ENCODE assay signal across 10 mouse cellular contexts in the genomic region with DNA sequence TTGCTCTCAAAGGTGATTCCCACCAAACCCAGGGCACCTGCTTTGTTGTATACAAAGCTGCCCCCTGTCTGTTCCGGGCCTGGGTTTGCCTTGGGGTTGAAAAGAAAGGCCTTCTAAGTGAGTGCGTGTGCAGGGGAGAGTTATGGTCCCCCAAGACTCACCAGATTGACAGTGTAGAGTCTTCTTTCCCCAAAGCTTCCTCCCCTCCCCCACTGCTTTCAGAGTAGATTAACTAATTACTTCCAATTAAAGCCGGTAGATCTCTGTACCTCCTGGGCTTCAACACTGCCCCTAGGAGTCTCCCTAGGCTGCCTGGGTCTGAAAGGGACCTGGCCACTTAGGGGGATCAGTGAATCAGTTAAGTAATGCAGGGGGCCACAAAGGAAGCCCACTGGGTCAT. TPM values are rescaled to one million over a fixed set of nuclear protein-coding genes. Genes with fewer than 3 reads are reported as not detected.
DNase-seq lines count a peak whose midpoint lies in the region; ATAC-seq and TF ChIP-seq lines count a peak whose summit lies in the region.
"Had no signal": no experiment of that assay in that cellular context is flagged by ENCODE, and none has a peak within 500 bp of the region (broad histone marks: within the 10 kb centered on the region; RNA-seq: fewer than 3 reads in every experiment).

No protein-coding gene starts in this region.

- no peak for TF ChIP-seq CTCF in brain, embryonic 14.5 days (IDR thresholded peaks at IDR 0.05; ENCODE audit: borderline replicate concordance, extremely low read depth, insufficient read depth, insufficient read length)
- no peak for TF ChIP-seq CTCF in thymus, adult 2 months (IDR thresholded peaks at IDR 0.05; ENCODE audit: borderline replicate concordance, control insufficient read depth, extremely low read depth, insufficient read depth, low read length, poor library complexity)

- no peaks in the 10 kb centered on the region for H3K36me3 ChIP-seq in heart, embryonic 15.5 days
- H3K36me3 ChIP-seq in hindbrain, embryonic 15.5 days, result no peaks in the 10 kb centered on the region
- H3K36me3 ChIP-seq in midbrain, embryonic 14.5 days (ENCODE audit: control insufficient read depth, insufficient read depth, low read length), result no peaks in the 10 kb centered on the region
- no peaks in the 10 kb centered on the region for H3K36me3 ChIP-seq in thymus, adult 2 months (ENCODE audit: control insufficient read depth, insufficient read depth, low read length)

- H3K27me3 ChIP-seq in heart, embryonic 15.5 days, result peaks cover 8% of the 10 kb centered on the region
- H3K27me3 ChIP-seq in hindbrain, embryonic 15.5 days, result no peaks in the 10 kb centered on the region
- H3K27me3 ChIP-seq in midbrain, embryonic 14.5 days (ENCODE audit: control insufficient read depth, insufficient read depth, low read length), result peaks cover 11% of the 10 kb centered on the region; the same call in 1 of the 2 replicates
- no peaks in the 10 kb centered on the region; the same call in 1 of the 2 replicates for H3K27me3 ChIP-seq in thymus, adult 2 months (ENCODE audit: control insufficient read depth, insufficient read depth, low read length)

- peak overlapping the region; percentile 93 for H3K27ac ChIP-seq in heart, embryonic 15.5 days
- peak overlapping the region; percentile 61 for H3K27ac ChIP-seq in hindbrain, embryonic 15.5 days (replicated peaks)
- peak overlapping the region; percentile 39; the same call in 1 of the 2 replicates for H3K27ac ChIP-seq in midbrain, embryonic 14.5 days (replicated peaks; ENCODE audit: low read depth, low read length)
- no peak overlapping the region for H3K27ac ChIP-seq in thymus, adult 2 months (ENCODE audit: control insufficient read depth, insufficient read depth, low read length)

- H3K4me1 ChIP-seq in heart, embryonic 15.5 days (replicated peaks), result peaks cover 65% of the 10 kb centered on the region
- peaks cover 43% of the 10 kb centered on the region for H3K4me1 ChIP-seq in hindbrain, embryonic 15.5 days (replicated peaks)
- peaks cover 32% of the 10 kb centered on the region for H3K4me1 ChIP-seq in midbrain, embryonic 14.5 days (ENCODE audit: control insufficient read depth, insufficient read depth, low read length)
- peaks cover 19% of the 10 kb centered on the region for H3K4me1 ChIP-seq in thymus, adult 2 months (replicated peaks; ENCODE audit: control insufficient read depth, insufficient read depth, low read length)

- ATAC-seq in heart, embryonic 15.5 days (replicated peaks; ENCODE audit: insufficient number of reproducible peaks, insufficient read depth, low FRiP score, low read depth), result no peak
- no peak for ATAC-seq in hindbrain, embryonic 15.5 days (ENCODE audit: low FRiP score, low read depth)
- no peak for ATAC-seq in midbrain, embryonic 14.5 days (ENCODE audit: low FRiP score, low TSS enrichment)

- peak overlapping the region; percentile 87 for H3K4me2 ChIP-seq in heart, embryonic 15.5 days
- peak overlapping the region; percentile 87 for H3K4me2 ChIP-seq in hindbrain, embryonic 15.5 days
- H3K4me2 ChIP-seq in midbrain, embryonic 14.5 days (ENCODE audit: low read length), result peak overlapping the region; percentile 71

- peak overlapping the region; percentile 60 for H3K9ac ChIP-seq in heart, embryonic 15.5 days
- H3K9ac ChIP-seq in hindbrain, embryonic 15.5 days, result peak overlapping the region; percentile 40; the same call in 1 of the 2 replicates
- no peak overlapping the region; the same call in 1 of the 2 replicates for H3K9ac ChIP-seq in midbrain, embryonic 14.5 days (replicated peaks; ENCODE audit: low read length)

- H3K9me3 ChIP-seq in heart, embryonic 15.5 days (replicated peaks), result no peaks in the 10 kb centered on the region
- no peaks in the 10 kb centered on the region for H3K9me3 ChIP-seq in hindbrain, embryonic 15.5 days
- H3K9me3 ChIP-seq in midbrain, embryonic 14.5 days (ENCODE audit: control insufficient read depth, low read length), result no peaks in the 10 kb centered on the region

- peak overlapping the region; percentile 43 for H3K4me3 ChIP-seq in heart, embryonic 15.5 days
- H3K4me3 ChIP-seq in hindbrain, embryonic 15.5 days, result peak overlapping the region; percentile 35; the same call in 1 of the 2 replicates
- H3K4me3 ChIP-seq in midbrain, embryonic 14.5 days (replicated peaks; ENCODE audit: low read depth, low read length), result peak overlapping the region; percentile 31
- no peak overlapping the region for H3K4me3 ChIP-seq in thymus, adult 2 months (ENCODE audit: control insufficient read depth, insufficient read depth, low read length)

- no peak for TF ChIP-seq POLR2A in brain, embryonic 14.5 days (IDR thresholded peaks at IDR 0.05; ENCODE audit: borderline replicate concordance, extremely low read depth, insufficient read depth, insufficient read length, poor library complexity, severe bottlenecking)
- TF ChIP-seq POLR2A in thymus, adult 2 months (IDR thresholded peaks at IDR 0.05; ENCODE audit: control insufficient read depth, extremely low read depth, insufficient read depth, low read length, poor library complexity), result no peak

- 42% methylated on average over 3 of the region's 3 CpGs for WGBS in heart, embryonic 15.5 days
- WGBS in hindbrain, embryonic 15.5 days, result 7% methylated on average over 3 of the region's 3 CpGs
- WGBS in midbrain, embryonic 14.5 days, result 5% methylated on average over 3 of the region's 3 CpGs
- WGBS in thymus, adult 2 months, result 52% methylated on average over 3 of the region's 3 CpGs

- DNase-seq in heart, postnatal 4 days, result no peak
- peak; percentile 70 for DNase-seq in brain, embryonic 14.5 days (ENCODE audit: low read depth)
- peak; percentile 67 for DNase-seq in midbrain, embryonic 14.5 days
- no peak for DNase-seq in thymus, adult 2 months
- no peak for DNase-seq in urinary bladder, postnatal 4 days (ENCODE audit: low spot score in 2 of 2)
- no peak for DNase-seq in ovary, postnatal 36 days (ENCODE audit: low spot score)

RNA-seq across cellular contexts. Expression of a gene that starts 0.7 kb away (rescaled TPM):
- polyA plus RNA-seq in heart, embryonic 15.5 days (2015; fragmentation: Nextera tagmentation; extraction: Ambion mirVana), result 0.60 and 0.98 TPM in 2 replicates
- under 1 TPM in 1 of 2 experiments, not detected in 1; 0.97 TPM for total RNA-seq in heart, postnatal 4 days (2021)
- 0.21 TPM in 1 of 2 replicates, not detected in the other for polyA plus RNA-seq in brain, embryonic 14.5 days (2012; rRNA removed)
- polyA plus RNA-seq in hindbrain, embryonic 15.5 days (2015; fragmentation: Nextera tagmentation; extraction: Ambion mirVana), result 0.43 TPM in 1 of 2 replicates, not detected in the other
- 0.47 TPM in 1 of 2 replicates, not detected in the other for polyA plus RNA-seq in midbrain, embryonic 14.5 days (2014; fragmentation: Nextera tagmentation; extraction: Ambion mirVana)
- not detected in 2 replicates for polyA plus RNA-seq in thymus, adult 2 months (2012; rRNA removed)
- total RNA-seq: liver, adult 2 months had no signal
- polyA plus RNA-seq: cortical plate, adult 2 months; liver, adult 2 months had no signal

RNA-seq across cellular contexts. Expression of a gene that starts 47.6 kb away (rescaled TPM):
- 35.1 and 42.4 TPM in 2 replicates for polyA plus RNA-seq in heart, embryonic 15.5 days (2015; fragmentation: Nextera tagmentation; extraction: Ambion mirVana)
- total RNA-seq in heart, postnatal 4 days (2021), result 10 to 100 TPM; 74.3 to 77.1 TPM
- 306 and 323 TPM in 2 replicates for polyA plus RNA-seq in brain, embryonic 14.5 days (2012; rRNA removed)
- 149 and 155 TPM in 2 replicates for polyA plus RNA-seq in hindbrain, embryonic 15.5 days (2015; fragmentation: Nextera tagmentation; extraction: Ambion mirVana)
- 123 and 130 TPM in 2 replicates for polyA plus RNA-seq in midbrain, embryonic 14.5 days (2014; fragmentation: Nextera tagmentation; extraction: Ambion mirVana)
- 119 TPM in 2 replicates for polyA plus RNA-seq in thymus, adult 2 months (2012; rRNA removed)

RNA-seq across cellular contexts. Expression of a gene that starts 48.2 kb away (rescaled TPM):
- 124 and 133 TPM in 2 replicates for polyA plus RNA-seq in heart, embryonic 15.5 days (2015; fragmentation: Nextera tagmentation; extraction: Ambion mirVana)
- total RNA-seq in heart, postnatal 4 days (2021), result 10 to 100 TPM; 89.8 to 90.8 TPM
- 74.8 and 101 TPM in 2 replicates for polyA plus RNA-seq in brain, embryonic 14.5 days (2012; rRNA removed)
- 120 and 129 TPM in 2 replicates for polyA plus RNA-seq in hindbrain, embryonic 15.5 days (2015; fragmentation: Nextera tagmentation; extraction: Ambion mirVana)
- 110 and 139 TPM in 2 replicates for polyA plus RNA-seq in midbrain, embryonic 14.5 days (2014; fragmentation: Nextera tagmentation; extraction: Ambion mirVana)
- polyA plus RNA-seq in thymus, adult 2 months (2012; rRNA removed), result 164 and 173 TPM in 2 replicates

Comparison
In these comparisons a context has a peak if more than half of its experiments do, and no peak if none do; other contexts are left out.
1. DNase-seq: peak in brain, embryonic 14.5 days (single experiment) and midbrain, embryonic 14.5 days (single experiment); none in heart, postnatal 4 days (single experiment), thymus, adult 2 months (single experiment), urinary bladder, postnatal 4 days (0 of 2) and ovary, postnatal 36 days (single experiment).
2. Peak in every context shown above with its lines, with median percentiles within 50 percentile points of each other: H3K4me2 ChIP-seq.